Mouse (Mus musculus) embryonic facial prominence, embryonic 10.5 days (tissue): ENCODE data around the gene Hint2. TPM values are rescaled to one million over a fixed set of nuclear protein-coding genes. Genes with fewer than 3 reads are reported as not detected.

Experiments
- DNase-seq: peaks from one replicate; pipeline ENCODE4 v3.0.0-alpha.2; 2017; ENCODE audit warnings: low spot score
- H3K27ac ChIP-seq: fragments of 300-500 bp; sonication (generic); replicated peaks from 2 replicates; pipeline ENCODE4 v1.5.1; 2016; ENCODE audit warnings: mild to moderate bottlenecking
- H3K27me3 ChIP-seq: fragments of 300-500 bp; sonication (generic); replicated peaks from 2 replicates; pipeline ENCODE4 v1.6.1; 2016; ENCODE audit warnings: low read depth, mild to moderate bottlenecking; ENCODE audit not compliant: poor library complexity, severe bottlenecking
- H3K36me3 ChIP-seq: fragments of 300-500 bp; sonication (generic); replicated peaks from 2 replicates; pipeline ENCODE4 v1.6.1; 2016; ENCODE audit warnings: mild to moderate bottlenecking, moderate library complexity
- H3K4me1 ChIP-seq: fragments of 300-500 bp; sonication (generic); 2 replicates; pipeline ENCODE4 v1.6.1; 2016
- H3K4me3 ChIP-seq: fragments of 300-500 bp; sonication (generic); 2 replicates; pipeline ENCODE4 v1.5.1; 2016; ENCODE audit warnings: mild to moderate bottlenecking, moderate library complexity
- H3K9me3 ChIP-seq: fragments of 300-500 bp; sonication (generic); 2 replicates; pipeline ENCODE4 v1.6.1; 2016; ENCODE audit warnings: mild to moderate bottlenecking
- WGBS: fragments of 180-500 bp; shearing (Covaris S2); methylation state at CpG from one replicate; pipeline ENCODE4 v1.1.7; 2016; 5-methylcytosine and 5-hydroxymethylcytosine counted together
- polyA plus RNA-seq: library from polyadenylated mRNA; unstranded; fragments of >200 nt; fragmentation: Nextera tagmentation; extraction: Ambion mirVana; gene quantifications from 2 replicates; pipeline ENCODE4 v1.2.1, GENCODE M21; 2016

The Hint2 gene
- polyA plus RNA-seq = 71.7 and 72.8 TPM in 2 replicates

DNA sequence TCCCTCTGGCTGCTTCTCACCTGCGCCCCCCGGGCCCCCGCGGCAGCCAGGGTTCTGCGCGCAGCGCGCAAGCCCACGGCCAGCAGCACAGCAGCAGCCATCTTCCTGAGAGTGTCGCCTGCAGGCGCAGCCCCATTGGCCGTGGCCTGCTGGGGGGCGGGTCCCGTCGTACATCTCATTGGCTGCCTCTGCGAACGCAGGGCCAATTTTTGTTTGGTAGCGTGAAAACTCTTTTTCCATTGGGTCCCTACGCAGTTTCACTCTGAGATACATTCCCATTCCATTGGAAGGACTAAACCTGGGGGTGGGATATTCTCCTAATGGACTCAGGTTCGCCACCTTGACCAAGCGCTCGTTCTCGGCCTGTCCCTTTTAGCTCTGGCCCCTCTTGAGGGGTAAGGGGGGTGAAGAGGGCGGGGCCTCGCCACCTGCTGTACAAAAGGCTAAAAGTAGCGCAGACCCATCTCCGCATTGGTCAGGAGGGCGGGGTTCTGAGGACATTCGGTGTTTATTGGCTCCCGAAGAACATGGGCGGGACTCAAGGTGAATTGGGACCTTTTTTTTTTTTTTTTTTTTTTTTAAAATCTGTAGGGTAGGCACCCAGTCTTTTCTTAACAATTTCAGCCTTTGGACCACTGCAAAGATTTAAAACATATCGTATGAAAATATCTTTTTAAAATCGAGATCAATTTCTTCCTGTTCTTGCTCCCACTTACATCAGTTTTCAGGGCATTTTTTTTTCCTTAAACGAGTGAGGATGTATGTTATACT, at the start of gene Hint2:
Gene Hint2, minus strand, starts transcription at position 128 of the 771 bp plus-strand sequence.
- Histone ChIP-seq H3K4me1 (peaks cover 30% of the 10 kb centered on the region), H3K27me3 (peaks cover 19% of the 10 kb centered on the region), H3K4me3 (peak within 1 kb of the TSS; percentile 86), H3K9me3 (no peaks in the 10 kb centered on the region), H3K36me3 (no peaks in the 10 kb centered on the region; the same call in 1 of the 2 replicates), H3K27ac (peak within 1 kb of the TSS; percentile 93)
- peak; percentile 96 for DNase-seq
- WGBS = 1% methylated on average over 34 of the region's 34 CpGs

DNA sequence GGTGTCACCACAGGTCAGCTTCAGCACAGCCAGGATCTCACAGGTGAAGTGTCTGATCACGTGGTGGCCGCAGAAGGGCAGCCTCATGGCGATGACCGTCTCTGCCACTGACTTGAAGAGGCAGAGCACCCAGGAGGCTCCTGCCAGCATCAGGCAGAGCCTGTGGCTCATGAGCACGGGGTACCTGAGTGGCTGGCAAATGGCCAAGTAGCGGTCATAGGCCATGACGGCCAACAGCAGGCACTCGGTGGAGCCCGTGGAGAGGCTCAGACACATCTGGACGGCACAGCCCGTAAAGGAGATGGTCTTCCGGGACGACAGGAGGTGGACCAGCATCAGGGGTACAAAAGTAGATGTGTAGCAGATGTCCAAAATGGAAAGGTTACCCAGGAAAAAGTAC, 49.7 kb upstream of the Hint2 start:
- Histone ChIP-seq H3K4me1 (no peaks in the 10 kb centered on the region; the same call in 1 of the 2 replicates), H3K27me3 (peaks cover 8% of the 10 kb centered on the region; the same call in 1 of the 2 replicates), H3K36me3 (no peaks in the 10 kb centered on the region), H3K4me3 (no peak overlapping the region), H3K9me3 (no peaks in the 10 kb centered on the region), H3K27ac (no peak overlapping the region)
- DNase-seq = no peak
- WGBS = 93% methylated on average over 13 of the region's 13 CpGs

DNA sequence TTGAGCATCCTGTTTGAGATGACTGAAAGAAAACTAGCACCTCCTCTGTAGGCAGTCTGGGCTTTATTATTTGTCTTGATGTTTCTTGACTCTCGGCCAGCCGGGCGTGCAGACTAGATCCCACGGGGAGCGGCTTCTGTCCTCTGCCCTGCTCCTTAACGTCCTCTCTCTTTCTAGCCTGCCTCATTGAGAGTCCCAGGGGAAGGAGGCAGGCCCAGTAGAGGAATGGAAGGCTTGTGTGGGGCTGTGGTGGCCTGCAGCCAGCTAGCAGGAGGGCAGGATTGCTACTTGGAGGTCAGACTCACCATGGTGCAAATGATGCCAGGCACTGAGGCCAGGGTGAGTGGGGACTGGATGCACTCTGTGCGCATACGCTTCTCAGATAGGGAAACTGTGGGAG, 47.6 kb upstream of the Hint2 start:
- Histone ChIP-seq H3K9me3 (no peaks in the 10 kb centered on the region), H3K4me3 (no peak overlapping the region), H3K27ac (no peak overlapping the region), H3K4me1 (no peaks in the 10 kb centered on the region; the same call in 1 of the 2 replicates), H3K36me3 (no peaks in the 10 kb centered on the region), H3K27me3 (peaks cover 8% of the 10 kb centered on the region; the same call in 1 of the 2 replicates)
- WGBS = 83% methylated on average over 8 of the region's 8 CpGs
- no peak for DNase-seq

- no peaks in the 10 kb centered on the region; the same call in 1 of the 2 replicates for H3K4me1 ChIP-seq
- WGBS = 75% methylated on average over 6 of the region's 6 CpGs
These were observed 47.2 kb upstream of the Hint2 start for GRCm38 (mm10) chr4:43703439-43703838.

DNA sequence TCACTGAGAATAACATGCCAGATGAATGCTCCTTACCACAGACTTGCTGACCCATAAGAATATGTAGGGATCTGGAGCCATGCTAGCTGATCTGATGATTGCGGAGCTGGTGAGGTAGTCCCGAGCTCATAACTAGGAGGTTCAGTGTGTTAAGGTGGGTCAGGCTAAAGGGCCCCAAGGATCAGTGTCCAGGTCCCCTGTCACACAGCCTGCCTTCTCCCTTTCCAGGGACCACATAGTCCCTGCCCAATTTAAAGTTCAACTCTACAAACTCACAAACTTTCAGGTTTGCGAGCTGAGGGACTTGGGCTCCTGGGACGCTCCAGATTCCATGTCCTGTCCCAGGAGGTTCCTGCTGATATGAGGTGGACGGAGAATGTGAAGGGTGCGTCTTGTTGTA, 44.4 kb upstream of the Hint2 start, which contains the start of gene Olfr70:
Gene Olfr70, minus strand, starts transcription at position 101 of the 400 bp plus-strand sequence.
- Histone ChIP-seq H3K9me3 (no peaks in the 10 kb centered on the region), H3K27me3 (0 out of 2 replicates have a peak, but pooled peaks cover under 1% of the 10 kb centered on the region)
- WGBS = 87% methylated on average over 6 of the region's 6 CpGs

More at GRCm38 (mm10) chr4:43703439-43703838, 47.2 kb upstream of the Hint2 start:
- H3K9me3 ChIP-seq = no peaks in the 10 kb centered on the region
- H3K27ac ChIP-seq = no peak overlapping the region
- H3K27me3 ChIP-seq = peaks cover 8% of the 10 kb centered on the region; the same call in 1 of the 2 replicates
- H3K36me3 ChIP-seq = no peaks in the 10 kb centered on the region
- H3K4me3 ChIP-seq = no peak overlapping the region
- DNase-seq = no peak

GRCm38 (mm10) chr4:43696561-43696960, 40.3 kb upstream of the Hint2 start:
- no peak for DNase-seq
- 93% methylated on average over 13 of the region's 13 CpGs for WGBS

More for the DNA sequence above, 44.4 kb upstream of the Hint2 start, which contains the start of gene Olfr70:
- Histone ChIP-seq H3K27ac (no peak within 1 kb of the TSS), H3K4me3 (no peak within 1 kb of the TSS), H3K4me1 (no peaks in the 10 kb centered on the region), H3K36me3 (no peaks in the 10 kb centered on the region)
- no peak for DNase-seq

DNA sequence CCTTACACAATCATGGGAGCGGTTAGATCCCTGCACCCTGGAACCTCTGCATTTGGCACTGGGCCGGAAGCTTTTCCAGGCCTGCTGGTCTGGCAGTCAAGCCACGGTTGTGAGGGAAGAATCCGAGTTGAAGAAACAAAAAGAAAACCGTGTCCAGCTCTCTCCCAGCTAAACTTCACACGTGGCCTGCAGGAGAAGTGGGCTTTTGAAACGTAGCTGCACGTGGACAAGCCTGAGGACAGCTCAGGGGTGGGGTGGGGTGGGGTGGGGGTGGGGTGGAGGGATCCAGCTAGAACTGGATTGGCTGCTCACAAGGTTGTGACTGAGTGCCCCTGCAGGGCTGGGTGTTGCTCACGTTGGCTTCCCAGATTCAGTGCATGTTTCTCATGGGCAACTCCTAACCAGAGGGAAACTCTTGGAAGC, 39.0 kb upstream of the Hint2 start:
- DNase-seq = no peak
- Histone ChIP-seq H3K36me3 (no peaks in the 10 kb centered on the region; the same call in 1 of the 2 replicates), H3K27ac (no peak overlapping the region; the same call in 1 of the 2 replicates), H3K4me3 (no peak overlapping the region), H3K27me3 (no peaks in the 10 kb centered on the region), H3K4me1 (0 out of 2 replicates have a peak, but pooled peaks cover 8% of the 10 kb centered on the region), H3K9me3 (no peaks in the 10 kb centered on the region)
- WGBS = 36% methylated on average over 9 of the region's 9 CpGs

More at GRCm38 (mm10) chr4:43696561-43696960, 40.3 kb upstream of the Hint2 start:
- no peaks in the 10 kb centered on the region for H3K36me3 ChIP-seq
- no peak overlapping the region for H3K4me3 ChIP-seq
- H3K27ac ChIP-seq = no peak overlapping the region
- H3K9me3 ChIP-seq = no peaks in the 10 kb centered on the region
- no peaks in the 10 kb centered on the region for H3K27me3 ChIP-seq
- H3K4me1 ChIP-seq = 0 out of 2 replicates have a peak, but pooled peaks cover 8% of the 10 kb centered on the region

DNA sequence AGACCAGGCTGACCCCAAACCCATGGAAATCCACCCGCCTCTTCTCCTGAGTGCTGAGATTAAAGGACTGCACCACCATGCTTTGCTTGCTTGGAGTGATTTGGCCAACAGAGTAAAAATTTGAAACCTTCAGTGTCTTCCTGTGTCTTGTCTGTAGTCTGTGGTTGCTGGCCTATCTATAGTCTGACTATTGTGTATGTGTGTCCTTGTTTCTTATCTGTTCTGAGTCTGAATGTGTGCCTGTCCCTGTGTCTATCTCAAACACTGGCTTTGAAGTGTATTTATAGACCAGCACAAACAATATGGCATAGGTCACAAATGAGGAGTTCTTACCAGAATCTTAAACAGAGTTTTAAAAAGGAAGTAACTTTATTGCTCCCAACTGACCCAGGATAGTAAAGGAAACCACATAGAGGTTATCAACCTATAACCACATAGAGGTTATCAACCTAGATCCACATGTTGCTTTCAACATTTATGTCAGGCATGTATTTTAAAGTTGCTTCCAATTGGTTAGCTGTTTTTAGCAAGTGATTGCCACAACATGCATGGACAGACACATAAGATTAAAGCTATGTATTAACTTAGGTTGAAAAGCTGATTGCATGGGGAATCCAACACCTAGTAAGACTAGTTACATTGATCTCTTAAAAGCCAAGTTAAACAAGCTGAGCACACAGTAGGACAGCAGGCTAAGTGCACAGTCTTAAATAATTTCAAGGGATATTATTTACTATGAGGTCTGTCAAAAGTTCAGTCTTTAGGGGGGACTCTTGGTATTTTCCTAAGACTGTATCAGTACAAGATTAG, 38.4 kb upstream of the Hint2 start:
- H3K4me3 ChIP-seq = no peak overlapping the region
- DNase-seq = no peak
- H3K27me3 ChIP-seq = no peaks in the 10 kb centered on the region
- no peak overlapping the region; the same call in 1 of the 2 replicates for H3K27ac ChIP-seq
- peaks cover 6% of the 10 kb centered on the region for H3K36me3 ChIP-seq
- no peaks in the 10 kb centered on the region for H3K9me3 ChIP-seq
- 0 out of 2 replicates have a peak, but pooled peaks cover 8% of the 10 kb centered on the region for H3K4me1 ChIP-seq
- WGBS = 77% methylated on average over 1 of the region's 1 CpGs

- no peak overlapping the region for H3K4me3 ChIP-seq
- H3K36me3 ChIP-seq = peaks cover 10% of the 10 kb centered on the region
- no peak for DNase-seq
- 87% methylated on average over 5 of the region's 5 CpGs for WGBS
- no peak overlapping the region for H3K27ac ChIP-seq
- 0 out of 2 replicates have a peak, but pooled peaks cover 8% of the 10 kb centered on the region for H3K4me1 ChIP-seq
- H3K27me3 ChIP-seq = no peaks in the 10 kb centered on the region
- H3K9me3 ChIP-seq = no peaks in the 10 kb centered on the region
These were observed 37.6 kb upstream of the Hint2 start for GRCm38 (mm10) chr4:43693806-43694241.

DNA sequence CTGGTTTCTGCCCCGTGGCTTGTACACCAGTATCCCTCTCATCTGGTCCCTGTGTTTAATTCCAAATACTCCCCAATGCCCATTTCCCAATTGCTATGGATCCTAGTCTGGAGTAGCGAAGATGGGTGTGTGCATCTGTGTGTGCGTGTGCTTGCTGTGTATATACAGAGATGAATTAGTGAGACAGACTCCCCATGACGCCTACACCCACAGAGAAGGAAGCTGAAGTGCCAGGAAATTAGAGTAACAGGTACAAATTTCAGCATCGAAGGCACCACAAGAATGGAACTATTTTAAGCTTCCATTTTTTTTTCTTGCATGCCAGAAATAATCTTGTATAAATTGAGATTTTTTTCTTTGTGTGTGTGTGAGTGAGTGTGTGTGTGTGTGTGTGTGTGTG, 34.8 kb upstream of the Hint2 start:
- 83% methylated on average over 5 of the region's 5 CpGs for WGBS
- no peaks in the 10 kb centered on the region for H3K9me3 ChIP-seq
- no peak for DNase-seq
- H3K27me3 ChIP-seq = no peaks in the 10 kb centered on the region
- no peak overlapping the region for H3K27ac ChIP-seq
- no peak overlapping the region for H3K4me3 ChIP-seq
- H3K4me1 ChIP-seq = 0 out of 2 replicates have a peak, but pooled peaks cover 8% of the 10 kb centered on the region
- peaks cover 15% of the 10 kb centered on the region for H3K36me3 ChIP-seq

DNA sequence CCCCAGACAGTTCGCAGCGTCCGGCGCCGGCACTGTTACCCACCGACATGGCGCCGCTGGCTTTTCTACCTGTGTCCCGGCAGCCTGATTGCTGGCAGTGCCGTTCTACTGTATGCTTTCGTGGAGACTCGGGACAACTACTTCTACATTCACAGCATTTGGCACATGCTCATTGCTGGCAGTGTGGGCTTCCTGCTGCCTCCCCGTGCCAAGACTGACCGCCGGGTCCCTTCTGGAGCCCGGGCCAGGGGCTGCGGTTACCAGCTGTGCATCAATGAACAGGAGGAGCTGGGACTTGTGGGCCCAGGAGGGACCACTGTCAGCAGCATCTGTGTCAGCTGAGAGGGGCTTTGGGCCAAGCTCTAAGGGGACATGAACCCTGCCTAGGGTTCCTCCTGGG, 33.8 kb upstream of the Hint2 start:
- DNase-seq = no peak
- Histone ChIP-seq H3K4me1 (0 out of 2 replicates have a peak, but pooled peaks cover 2% of the 10 kb centered on the region), H3K27ac (no peak overlapping the region), H3K27me3 (no peaks in the 10 kb centered on the region), H3K9me3 (no peaks in the 10 kb centered on the region), H3K4me3 (no peak overlapping the region), H3K36me3 (peaks cover 25% of the 10 kb centered on the region)
- 93% methylated on average over 17 of the region's 17 CpGs for WGBS

- no peak overlapping the region for H3K27ac ChIP-seq
- no peak for DNase-seq
- H3K36me3 ChIP-seq = peaks cover 50% of the 10 kb centered on the region
- no peaks in the 10 kb centered on the region for H3K9me3 ChIP-seq
- H3K27me3 ChIP-seq = no peaks in the 10 kb centered on the region
- WGBS = 87% methylated on average over 7 of the region's 7 CpGs
- H3K4me3 ChIP-seq = no peak overlapping the region
- no peaks in the 10 kb centered on the region for H3K4me1 ChIP-seq
These were observed 23.3 kb upstream of the Hint2 start for GRCm38 (mm10) chr4:43679416-43680043.
